Mouse (Mus musculus): Measurements from ENCODE around the gene Pitpnb.
A peak's percentile ranks its signal among the peaks of the same experiment; 100 is the strongest.

The Pitpnb gene

GRCm38 (mm10) chr5:111420896-111421295, 90.3 kb downstream of the Pitpnb start:
- no peak for ATAC-seq (ENCODE audit: low TSS enrichment)

GRCm38 (mm10) chr5:111421424-111421823, 90.9 kb downstream of the Pitpnb start:
- no peak for ATAC-seq (ENCODE audit: low TSS enrichment)

GRCm38 (mm10) chr5:111422058-111422800, 91.7 kb downstream of the Pitpnb start:
- no peak for ATAC-seq (ENCODE audit: low TSS enrichment)

GRCm38 (mm10) chr5:111423011-111423410, 92.4 kb downstream of the Pitpnb start:
- no peak for ATAC-seq (ENCODE audit: low TSS enrichment)

- ATAC-seq (ENCODE audit: low TSS enrichment): no peak
Measured at GRCm38 (mm10) chr5:111423616-111424015, 93.1 kb downstream of the Pitpnb start.

- ATAC-seq (ENCODE audit: low TSS enrichment): no peak
Measured at GRCm38 (mm10) chr5:111425813-111426212, 95.2 kb downstream of the Pitpnb start.

GRCm38 (mm10) chr5:111426249-111426648, 95.7 kb downstream of the Pitpnb start:
- ATAC-seq (ENCODE audit: low TSS enrichment): no peak

GRCm38 (mm10) chr5:111428882-111429281, 98.3 kb downstream of the Pitpnb start:
- no peak for ATAC-seq (ENCODE audit: low TSS enrichment)

GRCm38 (mm10) chr5:111429726-111430125, 99.2 kb downstream of the Pitpnb start:
- ATAC-seq (ENCODE audit: low TSS enrichment): peak; percentile 32; the same call in 1 of the 2 replicates

GRCm38 (mm10) chr5:111431007-111431730, 100.6 kb downstream of the Pitpnb start:
- ATAC-seq (ENCODE audit: low TSS enrichment): 0 out of 2 replicates have a peak, but pooled peaks have one; percentile 18

GRCm38 (mm10) chr5:111432842-111433241, 102.3 kb downstream of the Pitpnb start:
- ATAC-seq (ENCODE audit: low TSS enrichment): no peak

- no peak for ATAC-seq (ENCODE audit: low TSS enrichment)
Measured at GRCm38 (mm10) chr5:111434342-111434842, 103.8 kb downstream of the Pitpnb start.

- ATAC-seq (ENCODE audit: low TSS enrichment): no peak
Measured at GRCm38 (mm10) chr5:111436260-111436659, 105.7 kb downstream of the Pitpnb start.

- peak; percentile 66 for ATAC-seq (ENCODE audit: low TSS enrichment)
Measured at GRCm38 (mm10) chr5:111437205-111437604, 106.6 kb downstream of the Pitpnb start.

Data from frontal cortex, adult (tissue).